Comparison of ENCODE assay signal across 8 mouse cellular contexts in the genomic region with DNA sequence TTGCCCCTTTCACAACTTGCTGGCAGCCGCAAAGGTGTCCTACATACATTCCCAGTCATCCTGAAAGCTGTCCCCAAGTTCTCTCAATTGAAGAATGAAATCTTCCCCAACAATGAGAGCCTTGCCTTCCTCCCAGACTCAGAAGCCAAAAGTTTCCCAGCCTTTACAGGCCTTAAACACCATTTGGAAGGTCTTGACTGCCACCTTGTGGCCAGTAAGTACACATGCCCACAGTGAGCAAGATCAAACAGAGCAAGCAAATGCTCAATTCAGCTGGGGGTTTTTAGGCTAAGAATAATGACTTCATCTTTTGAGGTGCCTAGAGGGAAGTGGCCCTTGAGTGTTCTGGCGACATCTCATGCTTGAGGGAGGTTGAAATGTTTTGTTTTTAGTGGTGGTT. TPM values are rescaled to one million over a fixed set of nuclear protein-coding genes. Genes with fewer than 3 reads are reported as not detected.
DNase-seq lines count a peak whose midpoint lies in the region; ATAC-seq and TF ChIP-seq lines count a peak whose summit lies in the region.

No protein-coding gene starts in this region.

- H3K9me3 ChIP-seq in embryonic facial prominence, embryonic 12.5 days, result no peaks in the 10 kb centered on the region
- no peaks in the 10 kb centered on the region for H3K9me3 ChIP-seq in hindbrain, embryonic 15.5 days
- no peaks in the 10 kb centered on the region for H3K9me3 ChIP-seq in midbrain, embryonic 15.5 days

- DNase-seq in layer of hippocampus, adult 2 months (ENCODE audit: low spot score in 2 of 2), result peak; percentile 27 to 51
- no peak for DNase-seq in layer of hippocampus, adult 9-11 months
- peak; percentile 20 for DNase-seq in adrenal gland, postnatal 25 days
- peak; percentile 64 to 69 for DNase-seq in left cerebral cortex, postnatal 25 days (ENCODE audit: low spot score in 2 of 2)
- DNase-seq in testis, postnatal 10 days (ENCODE audit: low spot score), result peak; percentile 61

- ATAC-seq in embryonic facial prominence, embryonic 12.5 days (ENCODE audit: insufficient number of reproducible peaks, insufficient read depth, low FRiP score, low TSS enrichment), result peak; percentile 67; the same call in 1 of the 2 replicates
- ATAC-seq in hindbrain, embryonic 15.5 days (ENCODE audit: low FRiP score, low read depth), result peak; percentile 79
- ATAC-seq in midbrain, embryonic 15.5 days (replicated peaks), result peak; percentile 82

- H3K4me3 ChIP-seq in layer of hippocampus, adult 2 months, result no peak overlapping the region
- H3K4me3 ChIP-seq in embryonic facial prominence, embryonic 12.5 days, result no peak overlapping the region
- no peak overlapping the region for H3K4me3 ChIP-seq in hindbrain, embryonic 15.5 days
- H3K4me3 ChIP-seq in midbrain, embryonic 15.5 days, result no peak overlapping the region

- H3K27ac ChIP-seq in layer of hippocampus, adult 2 months, result no peak overlapping the region
- no peak overlapping the region for H3K27ac ChIP-seq in embryonic facial prominence, embryonic 12.5 days
- H3K27ac ChIP-seq in hindbrain, embryonic 15.5 days (replicated peaks), result no peak overlapping the region
- H3K27ac ChIP-seq in midbrain, embryonic 15.5 days, result no peak overlapping the region

- peaks cover 4% of the 10 kb centered on the region; the same call in 1 of the 2 replicates for H3K4me1 ChIP-seq in embryonic facial prominence, embryonic 12.5 days
- H3K4me1 ChIP-seq in hindbrain, embryonic 15.5 days (replicated peaks), result peaks cover 8% of the 10 kb centered on the region; the same call in 1 of the 2 replicates
- H3K4me1 ChIP-seq in midbrain, embryonic 15.5 days, result peaks cover 6% of the 10 kb centered on the region

- no peaks in the 10 kb centered on the region for H3K27me3 ChIP-seq in embryonic facial prominence, embryonic 12.5 days
- H3K27me3 ChIP-seq in hindbrain, embryonic 15.5 days, result no peaks in the 10 kb centered on the region
- H3K27me3 ChIP-seq in midbrain, embryonic 15.5 days (replicated peaks), result no peaks in the 10 kb centered on the region

- WGBS in embryonic facial prominence, embryonic 12.5 days, result 8% methylated on average over 2 of the region's 2 CpGs
- WGBS in hindbrain, embryonic 15.5 days, result 14% methylated on average over 2 of the region's 2 CpGs
- WGBS in midbrain, embryonic 15.5 days, result 25% methylated on average over 2 of the region's 2 CpGs

- no peaks in the 10 kb centered on the region for H3K36me3 ChIP-seq in embryonic facial prominence, embryonic 12.5 days
- H3K36me3 ChIP-seq in hindbrain, embryonic 15.5 days, result peaks cover 4% of the 10 kb centered on the region; the same call in 1 of the 2 replicates
- no peaks in the 10 kb centered on the region for H3K36me3 ChIP-seq in midbrain, embryonic 15.5 days (replicated peaks)

- peak; percentile 89 for TF ChIP-seq CTCF in layer of hippocampus, adult 2 months (conservative IDR thresholded peaks at IDR 0.05)

- H3K4me2 ChIP-seq in embryonic facial prominence, embryonic 12.5 days (replicated peaks), result no peak overlapping the region
- no peak overlapping the region for H3K4me2 ChIP-seq in hindbrain, embryonic 15.5 days
- no peak overlapping the region for H3K4me2 ChIP-seq in midbrain, embryonic 15.5 days

- intact Hi-C loops in left cerebral cortex, postnatal 25 days (cut with DNase I), result loop anchor here (1.0 to 5.0 kb wide), 2 partner anchors 79 to 99 kb away; no protein-coding TSS in a partner anchor

- H3K9ac ChIP-seq in embryonic facial prominence, embryonic 12.5 days, result no peak overlapping the region
- H3K9ac ChIP-seq in hindbrain, embryonic 15.5 days, result no peak overlapping the region
- no peak overlapping the region for H3K9ac ChIP-seq in midbrain, embryonic 15.5 days

RNA-seq across cellular contexts. Expression of a gene that starts 42.2 kb away (rescaled TPM):
- total RNA-seq in layer of hippocampus, adult 2 months (2021), result 10 to 100 TPM; 21.3 to 24.0 TPM
- total RNA-seq in adrenal gland, postnatal 25 days (2021), result 39.1 and 65.3 TPM in 2 replicates
- polyA plus RNA-seq in embryonic facial prominence, embryonic 12.5 days (2016; fragmentation: Nextera tagmentation; extraction: Ambion mirVana), result 9.5 and 10.0 TPM in 2 replicates
- polyA plus RNA-seq in hindbrain, embryonic 15.5 days (2015; fragmentation: Nextera tagmentation; extraction: Ambion mirVana), result 12.8 and 14.2 TPM in 2 replicates
- total RNA-seq in left cerebral cortex, postnatal 25 days (2021), result 10 to 100 TPM; 25.8 to 34.5 TPM
- 13.2 and 13.5 TPM in 2 replicates for polyA plus RNA-seq in midbrain, embryonic 15.5 days (2015; fragmentation: Nextera tagmentation; extraction: Ambion mirVana)

RNA-seq across cellular contexts. Expression of a gene that starts 46.6 kb away (rescaled TPM):
- total RNA-seq in layer of hippocampus, adult 2 months (2021), result not detected
- 1.9 and 2.2 TPM in 2 replicates for total RNA-seq in adrenal gland, postnatal 25 days (2021)
- polyA plus RNA-seq in embryonic facial prominence, embryonic 12.5 days (2016; fragmentation: Nextera tagmentation; extraction: Ambion mirVana), result 1.3 and 2.1 TPM in 2 replicates
- 3.0 and 4.8 TPM in 2 replicates for polyA plus RNA-seq in hindbrain, embryonic 15.5 days (2015; fragmentation: Nextera tagmentation; extraction: Ambion mirVana)
- under 1 TPM; 0.73 to 0.85 TPM for total RNA-seq in left cerebral cortex, postnatal 25 days (2021)
- 6.4 and 6.6 TPM in 2 replicates for polyA plus RNA-seq in midbrain, embryonic 15.5 days (2015; fragmentation: Nextera tagmentation; extraction: Ambion mirVana)
